Mouse (Mus musculus) testis, adult 2 months (tissue): Measurements from ENCODE around the gene Npas3. TPM values are rescaled to one million over a fixed set of nuclear protein-coding genes. Genes with fewer than 3 reads are reported as not detected.

Experiments
- H3K27ac ChIP-seq: fragments of 200-500 bp; 2 replicates; pipeline ENCODE4 v1.5.1; 2012; ENCODE audit warnings: low read depth, low read length; ENCODE audit not compliant: control insufficient read depth, insufficient read depth
- H3K27me3 ChIP-seq: fragments of 200-500 bp; 2 replicates; pipeline ENCODE4 v1.6.1; 2012; ENCODE audit warnings: mild to moderate bottlenecking, low read length, moderate library complexity; ENCODE audit not compliant: control insufficient read depth, insufficient read depth
- H3K36me3 ChIP-seq: fragments of 200-500 bp; 2 replicates; pipeline ENCODE4 v1.6.1; 2012; ENCODE audit warnings: mild to moderate bottlenecking, low read length; ENCODE audit not compliant: control insufficient read depth, insufficient read depth
- H3K4me1 ChIP-seq: fragments of 200-500 bp; 2 replicates; pipeline ENCODE4 v1.6.1; 2012; ENCODE audit warnings: low read length; ENCODE audit not compliant: control insufficient read depth, insufficient read depth
- H3K4me3 ChIP-seq: fragments of 200-500 bp; 2 replicates; pipeline ENCODE4 v1.5.1; 2012; ENCODE audit warnings: low read depth, mild to moderate bottlenecking, low read length, moderate library complexity, mixed read lengths; ENCODE audit not compliant: control insufficient read depth
- CTCF ChIP-seq: fragments of 200-500 bp; IDR thresholded peaks from 2 replicates; pipeline ENCODE4 v1.5.1; 2012; ENCODE audit warnings: low read depth, mild to moderate bottlenecking, inconsistent platforms, low read length, moderate library complexity; ENCODE audit not compliant: control insufficient read depth, insufficient read depth, insufficient replicate concordance
- POLR2A ChIP-seq: fragments of 200-500 bp; IDR thresholded peaks from 2 replicates; pipeline ENCODE4 v1.6.1; 2012; ENCODE audit warnings: low read depth, mild to moderate bottlenecking, inconsistent platforms, low read length, moderate library complexity; ENCODE audit not compliant: control insufficient read depth
- polyA plus RNA-seq: library from polyadenylated mRNA; depleted of rRNA; stranded (reverse); fragments of >200 nt; gene quantifications from 2 replicates; pipeline ENCODE4 v1.2.3, GENCODE M21; 2012

Npas3 gene
- polyA plus RNA-seq, 1 experiment = 0.91 TPM

DNA sequence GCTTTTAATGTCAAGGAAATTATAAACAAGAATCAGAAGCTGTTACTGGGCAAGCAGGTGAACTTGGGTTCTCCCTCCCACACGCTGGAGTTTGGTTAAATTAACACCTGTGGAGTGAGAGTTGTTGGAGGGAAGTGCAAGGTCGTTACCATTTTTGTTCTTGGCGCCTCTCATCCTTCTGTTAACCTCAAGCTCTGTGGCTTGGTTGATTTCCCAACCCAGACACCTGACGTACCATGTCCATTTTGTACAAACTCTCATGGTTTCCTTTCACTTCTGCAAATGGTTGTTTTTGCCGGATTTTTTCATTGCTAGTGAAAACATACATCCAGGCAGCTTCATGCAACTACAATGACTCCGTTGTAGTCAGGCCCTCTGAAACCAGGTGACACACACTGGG, 28.9 kb downstream of the Npas3 start:
- TF ChIP-seq POLR2A (no peak), CTCF (no peak)
- Histone ChIP-seq H3K27ac (no peak overlapping the region), H3K4me3 (no peak overlapping the region), H3K27me3 (no peaks in the 10 kb centered on the region), H3K4me1 (no peaks in the 10 kb centered on the region), H3K36me3 (no peaks in the 10 kb centered on the region)

- H3K4me3 ChIP-seq = no peak overlapping the region
- no peak overlapping the region for H3K27ac ChIP-seq
- peaks cover 8% of the 10 kb centered on the region for H3K4me1 ChIP-seq
- TF ChIP-seq POLR2A (no peak), CTCF (no peak)
- H3K27me3 ChIP-seq = no peaks in the 10 kb centered on the region
- H3K36me3 ChIP-seq = no peaks in the 10 kb centered on the region
Observed at GRCm38 (mm10) chr12:53290341-53290740, 41.9 kb downstream of the Npas3 start.

DNA sequence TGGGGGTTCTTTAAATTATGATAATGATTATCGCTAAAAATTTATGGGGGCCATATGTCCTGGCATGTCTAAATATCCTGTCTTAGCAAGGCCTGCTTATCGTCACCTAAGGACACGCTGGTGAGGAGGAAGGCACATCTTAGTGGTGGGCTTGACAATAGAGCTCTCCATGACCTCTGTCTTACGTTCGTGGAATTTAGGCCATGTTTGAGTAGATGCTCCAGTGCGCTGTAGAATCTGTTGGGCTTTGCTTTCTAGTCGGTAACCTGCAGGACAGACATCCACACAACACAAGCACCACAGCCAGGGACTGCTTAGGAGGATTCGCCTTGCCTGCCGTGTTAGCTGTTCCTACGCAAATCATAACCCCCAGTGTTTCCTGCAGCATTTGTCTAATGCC, 42.4 kb downstream of the Npas3 start:
- H3K27me3 ChIP-seq = no peaks in the 10 kb centered on the region
- peaks cover 8% of the 10 kb centered on the region for H3K4me1 ChIP-seq
- no peaks in the 10 kb centered on the region for H3K36me3 ChIP-seq
- TF ChIP-seq CTCF = no peak
- TF ChIP-seq POLR2A = no peak
- no peak overlapping the region for H3K27ac ChIP-seq
- no peak overlapping the region for H3K4me3 ChIP-seq

- Histone ChIP-seq H3K36me3 (no peaks in the 10 kb centered on the region), H3K27ac (no peak overlapping the region), H3K4me3 (no peak overlapping the region), H3K4me1 (peaks cover 8% of the 10 kb centered on the region), H3K27me3 (no peaks in the 10 kb centered on the region)
- TF ChIP-seq POLR2A = no peak
- TF ChIP-seq CTCF = no peak
Observed at GRCm38 (mm10) chr12:53292010-53292409, 43.5 kb downstream of the Npas3 start.

DNA sequence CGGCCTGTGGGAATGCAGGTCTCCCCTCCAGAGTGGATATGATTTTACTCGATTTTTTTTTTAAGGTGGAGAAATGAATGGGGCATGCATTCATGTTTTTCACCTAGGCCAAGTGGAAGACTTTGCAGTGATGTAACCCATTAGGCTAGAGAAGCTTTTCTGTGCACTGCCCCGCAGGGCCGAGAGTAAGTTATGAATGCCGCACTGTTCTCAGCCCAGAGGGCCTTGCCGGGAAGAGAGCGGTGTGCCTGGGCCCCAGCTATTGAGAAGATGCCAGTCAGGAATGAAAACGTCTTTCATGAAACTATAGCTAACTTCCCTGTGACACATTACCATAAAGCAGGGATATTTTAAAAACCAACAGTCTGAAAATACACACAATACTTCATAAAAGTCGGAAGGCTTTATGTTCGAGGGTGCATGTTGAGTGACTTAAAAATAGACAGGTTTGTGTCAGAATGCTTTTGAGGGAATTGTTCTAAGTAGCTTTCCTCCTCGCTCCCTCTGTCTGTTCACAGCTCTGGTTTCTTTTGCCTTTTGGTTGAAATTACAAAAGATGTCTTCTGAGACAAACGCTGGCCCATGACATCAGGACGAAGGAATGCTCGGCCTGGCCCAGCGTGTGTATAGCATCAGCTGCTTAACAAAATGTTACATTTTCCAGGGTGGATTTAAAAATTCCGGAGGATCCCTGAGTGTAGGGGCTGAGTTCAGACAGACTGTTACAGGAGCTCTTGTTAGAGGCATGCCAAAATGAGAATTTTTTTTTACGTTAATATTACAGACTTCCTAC, 44.2 kb downstream of the Npas3 start:
- H3K27ac ChIP-seq = no peak overlapping the region
- no peaks in the 10 kb centered on the region for H3K36me3 ChIP-seq
- no peaks in the 10 kb centered on the region for H3K27me3 ChIP-seq
- TF ChIP-seq CTCF (no peak), POLR2A (no peak)
- peak overlapping the region; percentile 8; the same call in 1 of the 2 replicates for H3K4me3 ChIP-seq
- peaks cover 8% of the 10 kb centered on the region for H3K4me1 ChIP-seq

GRCm38 (mm10) chr12:53294011-53294410, 45.5 kb downstream of the Npas3 start:
- Histone ChIP-seq H3K27me3 (no peaks in the 10 kb centered on the region), H3K27ac (no peak overlapping the region), H3K4me1 (peaks cover 8% of the 10 kb centered on the region), H3K4me3 (no peak overlapping the region), H3K36me3 (no peaks in the 10 kb centered on the region)
- TF ChIP-seq CTCF (no peak), POLR2A (no peak)

- H3K4me3 ChIP-seq = no peak overlapping the region
- H3K36me3 ChIP-seq = no peaks in the 10 kb centered on the region
- peaks cover 8% of the 10 kb centered on the region for H3K4me1 ChIP-seq
- H3K27ac ChIP-seq = no peak overlapping the region
- no peaks in the 10 kb centered on the region for H3K27me3 ChIP-seq
- no peak for TF ChIP-seq POLR2A
- TF ChIP-seq CTCF = no peak
Observed at GRCm38 (mm10) chr12:53295747-53296146, 47.3 kb downstream of the Npas3 start.
